Mouse (Mus musculus): ENCODE results near the gene Carmil2. TPM values are rescaled to one million over a fixed set of nuclear protein-coding genes. Genes with fewer than 3 reads are reported as not detected.
A peak's percentile ranks its signal among the peaks of the same experiment; 100 is the strongest.

Carmil2 gene
- under 1 TPM; 0.28 to 0.38 TPM for total RNA-seq (2021)
- long read RNA-seq, experiment 1, result 0 reads
- long read RNA-seq, experiment 2, result 0 reads

GRCm38 (mm10) chr8:105685796-105686308 is at the start of gene Carmil2:
Gene Carmil2, plus strand, starts transcription at chr8:105686274.
- DNase-seq, result peak; percentile 68

- peak; percentile 53 for DNase-seq
Observed at GRCm38 (mm10) chr8:105636963-105637510, 49.0 kb upstream of the Carmil2 start, which contains the start of gene Agrp. Gene Agrp, minus strand, starts transcription at chr8:105637393.

- peak; percentile 12 for DNase-seq
Observed at GRCm38 (mm10) chr8:105637601-105638041, 48.5 kb upstream of the Carmil2 start.

- no peak for DNase-seq
Observed at GRCm38 (mm10) chr8:105638510-105638909, 47.6 kb upstream of the Carmil2 start.

GRCm38 (mm10) chr8:105639835-105640234 is 46.2 kb upstream of the Carmil2 start:
- DNase-seq, result no peak

GRCm38 (mm10) chr8:105640511-105640910 is 45.6 kb upstream of the Carmil2 start:
- no peak for DNase-seq

GRCm38 (mm10) chr8:105645205-105645604 is 40.9 kb upstream of the Carmil2 start:
- no peak for DNase-seq

- no peak for DNase-seq
Observed at GRCm38 (mm10) chr8:105648929-105649328, 37.1 kb upstream of the Carmil2 start.

- no peak for DNase-seq
Observed at GRCm38 (mm10) chr8:105657641-105658040, 28.4 kb upstream of the Carmil2 start.

- DNase-seq, result no peak
Observed at GRCm38 (mm10) chr8:105661167-105661566, 24.9 kb upstream of the Carmil2 start.

- no peak for DNase-seq
Observed at GRCm38 (mm10) chr8:105677891-105678290, 8.2 kb upstream of the Carmil2 start.

GRCm38 (mm10) chr8:105685325-105685724 is 749 bp upstream of the Carmil2 start:
- DNase-seq, result no peak

GRCm38 (mm10) chr8:105686551-105686950 is 477 bp downstream of the Carmil2 start:
- DNase-seq, result no peak

GRCm38 (mm10) chr8:105687512-105687911 is 1.4 kb downstream of the Carmil2 start:
- no peak for DNase-seq

- no peak for DNase-seq
Observed at GRCm38 (mm10) chr8:105688242-105688752, 2.2 kb downstream of the Carmil2 start.

GRCm38 (mm10) chr8:105689256-105689982 is 3.3 kb downstream of the Carmil2 start:
- no peak for DNase-seq

GRCm38 (mm10) chr8:105689983-105690360 is 3.9 kb downstream of the Carmil2 start:
- DNase-seq, result no peak

- no peak for DNase-seq
Observed at GRCm38 (mm10) chr8:105690978-105691377, 4.9 kb downstream of the Carmil2 start.

GRCm38 (mm10) chr8:105692449-105693182 is 6.5 kb downstream of the Carmil2 start:
- DNase-seq, result no peak

- DNase-seq, result peak; percentile 79
Observed at GRCm38 (mm10) chr8:105693648-105694047, 7.6 kb downstream of the Carmil2 start.

- DNase-seq, result no peak
Observed at GRCm38 (mm10) chr8:105694051-105694799, 8.2 kb downstream of the Carmil2 start.
